Mouse (Mus musculus) spleen, adult 2 months (tissue): Measurements from ENCODE around the gene Cdx2. TPM values are rescaled to one million over a fixed set of nuclear protein-coding genes. Genes with fewer than 3 reads are reported as not detected.

Experiments used
- DNase-seq, 2 experiments: peaks; one replicate each; pipeline versions ENCODE4 v3.0.0 to v3.0.0-alpha.2; 2012 to 2021; ENCODE audit warnings: low spot score in 2 of 2, low read depth in 1 of 2
- H3K27ac ChIP-seq: fragments of 200-500 bp; 2 replicates; pipeline ENCODE4 v1.5.1; 2012; ENCODE audit warnings: low read length, inconsistent platforms; ENCODE audit not compliant: insufficient read depth
- H3K27me3 ChIP-seq: fragments of 200-500 bp; 2 replicates; pipeline ENCODE4 v1.6.1; 2012; ENCODE audit warnings: mild to moderate bottlenecking, moderate library complexity, low read length, inconsistent platforms; ENCODE audit not compliant: control insufficient read depth, insufficient read depth
- H3K36me3 ChIP-seq: fragments of 200-500 bp; 2 replicates; pipeline ENCODE4 v1.6.1; 2012; ENCODE audit warnings: mild to moderate bottlenecking, low read length, inconsistent platforms; ENCODE audit not compliant: control insufficient read depth, insufficient read depth
- H3K4me1 ChIP-seq: fragments of 200-500 bp; 2 replicates; pipeline ENCODE4 v1.6.1; 2011; ENCODE audit warnings: inconsistent platforms; ENCODE audit not compliant: control insufficient read depth, insufficient read depth, insufficient read length
- H3K4me3 ChIP-seq: fragments of 200-500 bp; 2 replicates; pipeline ENCODE4 v1.5.1; 2011; ENCODE audit warnings: mild to moderate bottlenecking, inconsistent platforms; ENCODE audit not compliant: insufficient read depth, insufficient read length; ENCODE audit errors: extremely low read depth
- CTCF ChIP-seq: fragments of 200-500 bp; IDR thresholded peaks from 2 replicates; pipeline ENCODE4 v1.5.1; 2011; ENCODE audit warnings: mild to moderate bottlenecking, inconsistent platforms; ENCODE audit not compliant: insufficient read depth, insufficient read length, insufficient replicate concordance; ENCODE audit errors: extremely low read depth
- POLR2A ChIP-seq: fragments of 200-500 bp; IDR thresholded peaks from 2 replicates; pipeline ENCODE4 v1.6.1; 2011; ENCODE audit warnings: low read depth, low read length, inconsistent platforms
- WGBS: fragments of 180-500 bp; shearing (Covaris S2); methylation state at CpG from one replicate; pipeline ENCODE4 v1.1.7; 2018; 5-methylcytosine and 5-hydroxymethylcytosine counted together
- polyA plus RNA-seq: library from polyadenylated mRNA; depleted of rRNA; stranded (reverse); fragments of >200 nt; gene quantifications from 2 replicates; pipeline ENCODE4 v1.2.3, GENCODE M21; 2012

Cdx2 gene
- polyA plus RNA-seq, 1 experiment: not detected

- Histone ChIP-seq H3K27ac (no peak overlapping the region), H3K36me3 (no peaks in the 10 kb centered on the region), H3K4me1 (no peaks in the 10 kb centered on the region), H3K27me3 (peaks cover 42% of the 10 kb centered on the region), H3K4me3 (no peak overlapping the region)
- no peak for DNase-seq
- no peak for TF ChIP-seq POLR2A
- 3% methylated on average over 48 of the region's 48 CpGs for WGBS
Observed at GRCm38 (mm10) chr5:147274174-147275141, 32.6 kb downstream of the Cdx2 start.

- no peak overlapping the region for H3K27ac ChIP-seq
- no peak for DNase-seq
- TF ChIP-seq POLR2A: no peak
- H3K4me3 ChIP-seq: no peak overlapping the region
- H3K36me3 ChIP-seq: no peaks in the 10 kb centered on the region
- WGBS: 10% methylated on average over 10 of the region's 10 CpGs
- H3K27me3 ChIP-seq: peaks cover 42% of the 10 kb centered on the region
- H3K4me1 ChIP-seq: no peaks in the 10 kb centered on the region
Observed at GRCm38 (mm10) chr5:147272808-147273345, 34.2 kb downstream of the Cdx2 start.

GRCm38 (mm10) chr5:147272046-147272807, 34.8 kb downstream of the Cdx2 start:
- Histone ChIP-seq H3K4me3 (no peak overlapping the region), H3K4me1 (no peaks in the 10 kb centered on the region), H3K27me3 (peaks cover 38% of the 10 kb centered on the region), H3K36me3 (no peaks in the 10 kb centered on the region), H3K27ac (no peak overlapping the region)
- no peak for DNase-seq
- TF ChIP-seq CTCF (no peak), POLR2A (no peak)
- 16% methylated on average over 12 of the region's 12 CpGs for WGBS

- no peak for DNase-seq
- no peak overlapping the region for H3K27ac ChIP-seq
- no peak for TF ChIP-seq CTCF
- TF ChIP-seq POLR2A: no peak
- WGBS: 8% methylated on average over 29 of the region's 29 CpGs
- H3K27me3 ChIP-seq: peaks cover 35% of the 10 kb centered on the region
- H3K4me3 ChIP-seq: no peak overlapping the region
- no peaks in the 10 kb centered on the region for H3K36me3 ChIP-seq
- H3K4me1 ChIP-seq: no peaks in the 10 kb centered on the region
Observed at GRCm38 (mm10) chr5:147270673-147271655, 36.1 kb downstream of the Cdx2 start.

- DNase-seq: no peak
- TF ChIP-seq CTCF (no peak), POLR2A (no peak)
- no peak within 1 kb of the TSS for H3K4me3 ChIP-seq
- H3K27me3 ChIP-seq: peaks cover 31% of the 10 kb centered on the region
- no peaks in the 10 kb centered on the region for H3K36me3 ChIP-seq
- H3K4me1 ChIP-seq: no peaks in the 10 kb centered on the region
- WGBS: 8% methylated on average over 44 of the region's 44 CpGs
- H3K27ac ChIP-seq: no peak within 1 kb of the TSS
Observed at GRCm38 (mm10) chr5:147269926-147270672, 37.0 kb downstream of the Cdx2 start, which contains the start of gene Pdx1. TSS of gene Pdx1 (plus strand) at chr5:147269959.

GRCm38 (mm10) chr5:147269371-147269770, 37.7 kb downstream of the Cdx2 start:
- DNase-seq: no peak
- 8% methylated on average over 6 of the region's 6 CpGs for WGBS
- peaks cover 27% of the 10 kb centered on the region for H3K27me3 ChIP-seq
- H3K27ac ChIP-seq: no peak overlapping the region
- no peak overlapping the region for H3K4me3 ChIP-seq
- TF ChIP-seq CTCF (no peak), POLR2A (no peak)
- no peaks in the 10 kb centered on the region for H3K36me3 ChIP-seq
- H3K4me1 ChIP-seq: no peaks in the 10 kb centered on the region
